Mouse (Mus musculus): ENCODE data around the gene Rab9b.

The Rab9b gene

GRCm38 (mm10) chrX:136868061-136869040 lies at the start of gene Rab9b:
Rab9b (minus strand) TSS chrX:136868755.
- peak; percentile 16 to 30 for DNase-seq (ENCODE audit: low spot score in 2 of 2)

GRCm38 (mm10) chrX:136904369-136904768 lies 35.8 kb upstream of the Rab9b start:
- no peak for DNase-seq (ENCODE audit: low spot score in 2 of 2)

GRCm38 (mm10) chrX:136895757-136896156 lies 27.2 kb upstream of the Rab9b start:
- DNase-seq (ENCODE audit: low spot score in 2 of 2) = no peak

- no peak for DNase-seq (ENCODE audit: low spot score in 2 of 2)
These were observed 18.3 kb downstream of the Rab9b start for GRCm38 (mm10) chrX:136850300-136850699.

- no peak for DNase-seq (ENCODE audit: low spot score in 2 of 2)
These were observed 39.9 kb downstream of the Rab9b start for GRCm38 (mm10) chrX:136828610-136829009.

GRCm38 (mm10) chrX:136825016-136825415 lies 43.5 kb downstream of the Rab9b start:
- no peak for DNase-seq (ENCODE audit: low spot score in 2 of 2)

DNA sequence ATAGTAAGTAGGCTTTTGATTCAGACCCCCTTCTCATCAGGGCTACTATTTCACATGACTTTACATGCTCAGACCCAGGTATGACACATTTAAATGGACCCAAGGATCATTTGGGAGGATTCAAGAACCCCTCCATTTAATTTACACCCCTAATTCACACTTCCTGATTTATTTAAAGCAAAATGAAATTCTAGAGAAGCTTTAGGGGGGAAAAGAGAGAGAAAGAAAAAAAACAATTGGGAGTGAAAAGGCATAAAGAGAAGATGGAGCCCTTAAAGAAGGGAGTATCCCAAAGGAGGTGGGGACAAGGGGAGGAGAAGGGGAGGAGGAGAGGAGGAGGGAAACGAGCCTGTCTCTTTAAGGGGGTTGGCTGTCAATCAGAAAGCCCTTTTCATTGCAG lies 46.2 kb downstream of the Rab9b start, which contains the start of gene Plp1:
Gene Plp1, plus strand, starts transcription at position 301 of the 400 bp plus-strand sequence.
- no peak for DNase-seq (ENCODE audit: low spot score in 2 of 2)

DNA sequence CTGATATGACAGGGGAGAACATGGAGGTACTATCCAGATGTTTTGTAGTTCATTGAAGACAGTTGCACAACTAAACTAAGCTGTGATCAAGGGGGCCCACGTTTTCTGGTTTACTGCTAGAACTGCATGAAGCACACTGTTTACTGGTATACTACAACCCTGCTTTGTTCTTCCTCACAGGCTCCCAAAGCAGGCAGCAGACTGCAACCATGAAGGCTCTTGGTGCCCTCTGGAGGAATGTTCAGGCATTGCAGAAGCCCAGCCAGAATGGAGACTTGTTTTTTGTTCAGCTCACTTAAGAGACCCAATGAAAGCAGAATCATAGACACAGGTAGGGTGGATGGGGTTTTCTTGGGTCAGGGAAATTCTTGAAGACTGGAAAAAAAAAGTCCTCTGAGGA lies 48.3 kb downstream of the Rab9b start:
- peak; percentile 24 to 67 for DNase-seq (ENCODE audit: low spot score in 2 of 2)

DNA sequence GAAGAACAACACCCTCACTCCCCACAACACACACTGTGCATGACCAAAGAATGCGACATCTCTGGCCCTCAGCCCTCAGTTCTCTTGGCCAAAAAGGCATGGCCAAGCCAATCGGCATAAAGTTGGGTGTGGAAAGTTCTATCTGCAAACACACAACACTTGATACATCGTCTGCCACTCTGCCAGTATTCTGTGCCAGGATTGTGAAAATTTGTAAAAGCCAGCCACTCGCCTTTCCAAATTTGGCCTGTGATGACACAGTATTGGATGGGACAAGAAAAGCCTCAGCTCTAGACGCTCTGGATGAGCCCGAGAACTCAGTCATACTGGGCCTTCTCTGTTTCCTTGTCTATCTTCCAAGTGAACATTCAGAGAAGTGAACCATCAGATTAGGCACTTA lies 48.8 kb downstream of the Rab9b start:
- DNase-seq (ENCODE audit: low spot score in 2 of 2) = no peak

Data from frontal cortex, postnatal 10 days (tissue).